Mouse (Mus musculus): ENCODE measurements around the gene Chaf1a. TPM values are rescaled to one million over a fixed set of nuclear protein-coding genes. Genes with fewer than 3 reads are reported as not detected.
A peak's percentile ranks its signal among the peaks of the same experiment; 100 is the strongest.

The Chaf1a gene
- polyA plus RNA-seq, 1 experiment from 2014 or later: 21.7 TPM

DNA sequence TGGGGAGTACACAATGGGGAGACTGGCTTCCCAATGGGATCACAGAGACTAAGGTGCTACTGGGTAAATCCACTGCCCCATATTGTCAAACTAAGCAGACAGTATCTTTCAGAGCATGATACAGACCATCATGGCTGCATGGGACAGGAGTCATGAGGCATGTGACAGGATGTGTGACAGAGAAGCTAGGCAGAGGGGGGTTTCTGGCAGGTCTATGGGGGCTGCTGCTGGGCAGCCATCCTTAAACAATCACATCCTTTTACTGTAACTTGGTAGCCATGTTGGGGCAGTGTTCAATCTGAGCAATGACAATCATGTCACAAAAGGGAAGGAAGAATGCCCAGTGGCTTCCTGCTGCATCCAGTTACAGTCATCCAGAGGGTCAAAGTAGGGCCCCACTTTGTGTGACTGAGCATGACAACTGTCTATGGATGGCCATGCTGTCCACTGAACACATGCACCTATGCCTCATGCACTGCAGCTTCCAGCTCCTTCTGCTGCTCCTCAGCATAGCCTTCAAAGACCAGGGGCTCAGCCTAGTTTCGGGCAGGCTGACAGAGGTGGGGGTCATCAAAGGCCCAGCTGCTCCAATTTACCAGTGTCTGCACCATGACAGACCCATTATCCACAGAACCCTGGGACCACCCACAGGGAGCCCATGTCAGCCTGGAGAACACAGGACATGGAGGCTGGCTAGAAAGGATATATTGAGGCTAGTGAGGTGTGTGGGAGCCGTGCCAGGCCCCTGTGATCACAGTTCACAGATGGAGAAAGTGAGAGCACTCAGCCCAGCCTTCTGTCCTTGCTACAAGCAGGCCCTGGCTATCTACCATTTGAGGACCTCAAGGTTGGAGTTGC lies 17.9 kb upstream of the Chaf1a start:
- no peak overlapping the region for H3K4me3 ChIP-seq (replicated peaks)
- no peaks in the 10 kb centered on the region for H3K27me3 ChIP-seq (replicated peaks)
- H3K4me2 ChIP-seq: no peak overlapping the region
- 79% methylated on average over 2 of the region's 2 CpGs for WGBS
- no peak overlapping the region for H3K27ac ChIP-seq
- peaks cover 23% of the 10 kb centered on the region for H3K36me3 ChIP-seq
- H3K4me1 ChIP-seq: 0 out of 2 replicates have a peak, but pooled peaks cover 8% of the 10 kb centered on the region
- no peak overlapping the region for H3K9ac ChIP-seq
- ATAC-seq (ENCODE audit: insufficient read depth, low FRiP score, low read depth): no peak
- no peaks in the 10 kb centered on the region for H3K9me3 ChIP-seq

DNA sequence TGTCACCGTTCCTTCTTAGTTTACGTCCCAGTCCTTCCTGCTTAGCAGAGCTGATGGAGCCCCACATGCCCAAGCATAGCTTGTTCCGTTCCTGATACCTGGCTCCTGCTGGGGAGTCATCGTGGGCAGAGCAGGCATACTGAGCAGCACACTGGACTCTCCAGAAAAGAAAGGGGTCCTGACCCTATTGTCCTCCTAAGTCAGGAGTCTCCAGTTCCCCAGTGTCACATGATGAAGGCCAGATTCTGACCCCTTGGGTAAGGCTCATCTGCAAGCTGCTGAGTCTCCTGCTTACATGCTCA lies 17.3 kb upstream of the Chaf1a start:
- H3K4me2 ChIP-seq: no peak overlapping the region
- WGBS: 81% methylated on average over 4 of the region's 4 CpGs

DNA sequence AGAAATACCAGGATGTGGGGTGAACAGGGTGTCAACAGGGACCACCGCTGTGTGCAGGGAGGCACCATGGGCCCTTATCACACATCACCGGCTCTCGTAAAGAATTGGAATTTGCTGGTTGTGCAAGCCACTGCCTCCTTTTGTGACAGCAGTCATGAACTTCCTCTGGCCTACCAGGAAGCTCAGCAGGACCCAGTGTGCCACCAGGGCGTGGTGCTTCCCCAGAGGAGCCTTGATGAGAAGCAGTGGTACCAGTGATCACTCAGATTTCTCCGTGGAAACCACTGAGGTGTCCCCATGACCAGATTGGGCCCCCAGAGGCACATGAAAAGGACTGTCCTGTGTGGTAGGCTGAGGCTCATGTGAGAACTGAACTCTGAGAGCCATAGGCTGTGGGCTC lies 16.9 kb upstream of the Chaf1a start:
- H3K9me3 ChIP-seq: no peaks in the 10 kb centered on the region
- H3K36me3 ChIP-seq: peaks cover 13% of the 10 kb centered on the region
- no peak; the same call in 1 of the 2 replicates for ATAC-seq (ENCODE audit: insufficient read depth, low FRiP score, low read depth)
- no peak overlapping the region for H3K4me3 ChIP-seq (replicated peaks)
- 0 out of 2 replicates have a peak, but pooled peaks cover 8% of the 10 kb centered on the region for H3K4me1 ChIP-seq
- H3K9ac ChIP-seq: no peak overlapping the region
- H3K27me3 ChIP-seq (replicated peaks): no peaks in the 10 kb centered on the region
- 78% methylated on average over 5 of the region's 5 CpGs for WGBS
- H3K27ac ChIP-seq: peak overlapping the region; percentile 12; the same call in 1 of the 2 replicates
- H3K4me2 ChIP-seq: no peak overlapping the region

More for the DNA sequence above, 17.3 kb upstream of the Chaf1a start:
- H3K9ac ChIP-seq: no peak overlapping the region
- peaks cover 17% of the 10 kb centered on the region for H3K36me3 ChIP-seq
- no peak overlapping the region for H3K27ac ChIP-seq
- no peak for ATAC-seq (ENCODE audit: insufficient read depth, low FRiP score, low read depth)
- H3K27me3 ChIP-seq (replicated peaks): no peaks in the 10 kb centered on the region
- H3K4me3 ChIP-seq (replicated peaks): no peak overlapping the region
- 0 out of 2 replicates have a peak, but pooled peaks cover 8% of the 10 kb centered on the region for H3K4me1 ChIP-seq
- no peaks in the 10 kb centered on the region for H3K9me3 ChIP-seq

DNA sequence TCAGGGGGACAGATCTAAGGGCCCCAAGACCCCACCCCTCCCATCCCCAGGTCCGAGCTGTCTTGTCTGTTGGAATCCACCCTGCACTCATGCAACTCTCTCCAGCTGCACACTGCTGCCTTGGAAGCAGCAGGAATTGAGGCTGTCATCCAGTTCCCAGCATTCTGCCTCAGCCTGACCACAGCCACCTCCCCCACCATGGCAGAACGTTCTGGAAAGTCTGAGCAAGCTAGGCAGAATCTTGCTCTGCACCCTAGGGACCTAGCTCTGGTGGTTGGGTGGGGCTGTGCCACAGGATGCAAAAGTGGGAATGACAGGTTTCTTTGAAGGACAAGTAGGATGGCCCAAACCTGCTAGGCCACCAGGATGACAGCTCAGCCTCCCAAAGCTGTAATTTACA lies 15.8 kb upstream of the Chaf1a start:
- Histone ChIP-seq H3K27me3 (replicated peaks) (no peaks in the 10 kb centered on the region), H3K9me3 (no peaks in the 10 kb centered on the region), H3K36me3 (0 out of 2 replicates have a peak, but pooled peaks cover 7% of the 10 kb centered on the region), H3K4me1 (0 out of 2 replicates have a peak, but pooled peaks cover 8% of the 10 kb centered on the region), H3K9ac (no peak overlapping the region), H3K4me3 (replicated peaks) (no peak overlapping the region), H3K4me2 (no peak overlapping the region), H3K27ac (no peak overlapping the region; the same call in 1 of the 2 replicates)
- 55% methylated on average over 2 of the region's 2 CpGs for WGBS
- no peak for ATAC-seq (ENCODE audit: insufficient read depth, low FRiP score, low read depth)

DNA sequence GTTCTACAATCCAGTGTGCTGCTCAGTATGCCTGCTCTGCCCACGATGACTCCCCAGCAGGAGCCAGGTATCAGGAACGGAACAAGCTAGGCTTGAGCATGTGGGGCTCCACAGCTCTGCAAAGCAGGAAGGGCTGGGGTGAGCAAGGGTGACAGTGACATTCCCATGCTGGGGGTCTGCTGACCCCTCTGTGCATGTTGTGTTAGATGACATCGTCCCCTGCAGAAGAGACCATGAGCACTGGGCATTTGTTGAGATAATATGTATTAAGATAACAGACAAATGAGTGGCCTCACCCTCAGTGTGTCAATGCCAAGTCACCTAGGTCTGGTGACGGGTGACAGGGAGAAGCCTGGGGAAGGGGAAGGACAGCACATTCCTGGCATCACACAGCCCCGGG lies 15.3 kb upstream of the Chaf1a start:
- H3K4me3 ChIP-seq (replicated peaks): no peak overlapping the region
- no peak overlapping the region for H3K9ac ChIP-seq
- H3K36me3 ChIP-seq: 0 out of 2 replicates have a peak, but pooled peaks cover 8% of the 10 kb centered on the region
- no peak for ATAC-seq (ENCODE audit: insufficient read depth, low FRiP score, low read depth)
- whole genome bisulfite sequencing: 71% methylated on average over 5 of the region's 5 CpGs
- 0 out of 2 replicates have a peak, but pooled peaks cover 8% of the 10 kb centered on the region for H3K4me1 ChIP-seq
- no peaks in the 10 kb centered on the region for H3K9me3 ChIP-seq
- H3K27ac ChIP-seq: no peak overlapping the region
- H3K4me2 ChIP-seq: no peak overlapping the region
- H3K27me3 ChIP-seq (replicated peaks): no peaks in the 10 kb centered on the region

DNA sequence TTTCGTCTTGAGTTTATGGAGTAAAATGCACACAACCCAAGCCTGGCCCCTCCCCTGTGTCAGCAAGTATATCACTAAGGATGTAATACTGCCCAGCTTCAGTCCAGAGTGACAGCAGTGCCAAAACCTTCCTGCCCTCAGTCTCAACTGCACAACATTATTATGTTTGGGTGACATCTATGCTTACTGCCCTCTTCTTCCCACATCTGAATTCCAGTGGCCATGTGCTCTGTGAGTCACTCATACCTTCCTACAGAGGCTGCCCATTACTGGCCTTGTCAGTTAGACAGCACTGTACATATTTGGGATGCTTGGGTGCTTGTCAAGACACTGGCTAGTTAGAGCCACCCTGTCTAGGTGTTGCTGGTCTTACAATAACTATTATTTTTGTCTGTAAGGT lies 13.9 kb upstream of the Chaf1a start:
- Histone ChIP-seq H3K4me1 (peaks cover 18% of the 10 kb centered on the region), H3K4me3 (replicated peaks) (no peak overlapping the region), H3K27ac (no peak overlapping the region), H3K9ac (no peak overlapping the region), H3K27me3 (replicated peaks) (no peaks in the 10 kb centered on the region), H3K4me2 (no peak overlapping the region), H3K9me3 (no peaks in the 10 kb centered on the region), H3K36me3 (0 out of 2 replicates have a peak, but pooled peaks cover 8% of the 10 kb centered on the region)
- no peak for ATAC-seq (ENCODE audit: insufficient read depth, low FRiP score, low read depth)
- 81% methylated on average over 1 of the region's 1 CpGs for WGBS

DNA sequence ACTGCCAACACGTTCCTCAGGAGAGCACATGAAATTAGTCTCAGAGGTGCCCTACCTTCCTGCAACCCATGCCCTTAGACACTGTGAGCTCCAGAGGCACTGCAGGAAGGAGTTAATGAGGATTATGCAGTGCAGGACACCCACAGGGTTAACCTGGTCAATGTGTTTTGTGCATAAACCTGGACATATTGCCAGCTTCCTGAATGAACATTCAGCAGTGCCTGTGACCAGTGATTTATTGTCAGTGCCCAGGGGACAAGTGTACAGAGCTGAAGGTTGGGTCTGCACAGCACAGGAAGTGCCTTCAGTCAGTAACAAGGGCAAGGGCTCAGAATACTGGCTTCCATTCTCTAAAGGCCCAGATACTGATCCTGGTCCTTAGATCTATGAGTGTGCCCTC lies 13.4 kb upstream of the Chaf1a start:
- Histone ChIP-seq H3K9ac (no peak overlapping the region), H3K36me3 (0 out of 2 replicates have a peak, but pooled peaks cover 8% of the 10 kb centered on the region), H3K4me2 (no peak overlapping the region), H3K4me1 (peaks cover 20% of the 10 kb centered on the region), H3K27me3 (replicated peaks) (no peaks in the 10 kb centered on the region), H3K27ac (no peak overlapping the region), H3K4me3 (replicated peaks) (no peak overlapping the region), H3K9me3 (no peaks in the 10 kb centered on the region)
- 67% methylated on average over 1 of the region's 1 CpGs for WGBS
- no peak for ATAC-seq (ENCODE audit: insufficient read depth, low FRiP score, low read depth)

DNA sequence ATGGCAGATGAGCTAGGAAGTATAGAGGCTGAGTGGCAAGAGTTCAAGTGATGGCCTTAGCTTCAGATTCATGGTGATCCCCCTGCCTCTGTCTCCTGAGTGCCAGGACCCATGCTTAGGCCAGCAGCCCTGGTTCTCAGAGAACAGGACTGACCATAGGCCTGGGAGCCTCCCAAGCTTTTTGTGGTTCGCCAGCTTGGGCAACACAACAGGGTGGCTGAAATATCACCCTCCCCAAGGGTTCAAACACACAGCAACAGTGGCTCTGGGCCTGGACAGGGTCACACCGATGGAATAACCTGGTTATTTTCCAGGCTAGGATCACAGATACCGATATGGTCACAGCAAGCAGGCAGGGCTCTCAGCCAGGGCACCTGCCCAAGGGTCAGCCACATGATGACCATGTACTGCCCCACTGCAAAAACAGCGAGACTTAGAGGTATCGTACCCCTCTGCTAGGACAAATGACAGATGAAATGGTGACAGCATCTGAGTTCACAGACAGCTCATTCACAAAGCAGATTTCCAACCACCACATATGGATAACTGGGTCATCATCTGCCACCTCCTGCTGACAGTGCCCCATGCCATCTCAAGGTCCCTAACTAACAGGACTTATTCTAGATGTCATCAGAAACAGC lies 12.3 kb upstream of the Chaf1a start:
- H3K4me1 ChIP-seq: peaks cover 24% of the 10 kb centered on the region
- H3K4me2 ChIP-seq: no peak overlapping the region
- no peaks in the 10 kb centered on the region for H3K9me3 ChIP-seq
- H3K36me3 ChIP-seq: 0 out of 2 replicates have a peak, but pooled peaks cover 8% of the 10 kb centered on the region
- no peaks in the 10 kb centered on the region for H3K27me3 ChIP-seq (replicated peaks)
- ATAC-seq (ENCODE audit: insufficient read depth, low FRiP score, low read depth): no peak
- 91% methylated on average over 5 of the region's 5 CpGs for WGBS
- H3K27ac ChIP-seq: no peak overlapping the region
- H3K9ac ChIP-seq: no peak overlapping the region
- H3K4me3 ChIP-seq (replicated peaks): no peak overlapping the region

DNA sequence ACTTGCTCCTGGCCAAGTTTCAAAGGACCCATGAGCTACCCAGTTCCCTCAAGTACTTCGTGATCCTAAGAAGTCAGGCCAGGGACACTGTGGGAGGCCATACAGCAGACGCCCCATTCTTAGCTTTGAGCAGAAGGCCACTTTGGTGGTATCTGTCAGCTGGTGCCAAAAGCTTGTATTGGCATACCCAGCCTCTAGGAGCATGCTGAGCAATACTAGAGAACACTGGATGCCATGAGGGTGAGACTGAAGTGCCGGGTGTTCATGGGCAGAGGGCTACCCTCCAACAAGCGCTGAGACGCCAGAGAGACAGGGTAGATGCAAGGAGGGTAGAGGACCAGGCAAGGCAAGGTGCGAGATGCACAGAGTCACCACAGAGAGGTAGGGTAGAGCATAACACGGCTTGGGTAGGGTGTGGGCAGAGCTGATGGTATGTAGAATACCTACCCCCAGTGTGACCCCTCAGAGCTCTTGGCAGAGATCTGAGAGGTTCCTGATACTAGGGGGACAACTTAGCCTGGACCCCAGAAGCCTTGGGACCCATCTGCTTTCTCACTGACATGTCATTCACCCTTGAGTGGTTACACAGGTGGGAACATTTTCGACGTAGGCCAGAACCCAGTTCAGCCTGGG lies 9.9 kb upstream of the Chaf1a start:
- H3K27ac ChIP-seq: no peak overlapping the region
- WGBS: 88% methylated on average over 9 of the region's 9 CpGs

DNA sequence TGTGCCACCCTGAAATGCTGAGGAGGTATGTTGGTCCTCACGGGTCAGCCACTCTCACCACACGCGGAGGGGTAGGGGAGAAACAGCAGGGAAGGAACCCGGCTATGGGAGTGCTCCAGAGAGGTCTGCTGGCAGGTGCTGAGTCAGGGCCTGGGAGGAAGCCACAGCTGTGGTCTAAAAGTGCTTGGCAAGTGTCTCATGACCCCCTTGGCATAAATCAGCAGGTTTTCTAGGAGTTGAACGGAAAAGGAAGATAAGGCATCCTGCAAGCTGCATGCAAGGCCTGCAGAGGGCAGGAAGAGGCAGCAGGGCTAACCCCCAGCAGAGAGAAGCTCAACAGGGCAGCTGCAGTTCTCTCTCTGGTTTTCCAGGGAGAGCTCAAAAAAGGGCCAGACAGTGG lies 9.3 kb upstream of the Chaf1a start:
- peaks cover 45% of the 10 kb centered on the region for H3K4me1 ChIP-seq
- WGBS: 52% methylated on average over 5 of the region's 5 CpGs
- H3K9me3 ChIP-seq: no peaks in the 10 kb centered on the region
- H3K4me3 ChIP-seq (replicated peaks): no peak overlapping the region
- no peaks in the 10 kb centered on the region for H3K27me3 ChIP-seq (replicated peaks)
- H3K4me2 ChIP-seq: no peak overlapping the region
- H3K36me3 ChIP-seq: 0 out of 2 replicates have a peak, but pooled peaks cover 8% of the 10 kb centered on the region
- ATAC-seq (ENCODE audit: insufficient read depth, low FRiP score, low read depth): no peak
- no peak overlapping the region for H3K27ac ChIP-seq
- H3K9ac ChIP-seq: no peak overlapping the region

More for the DNA sequence above, 9.9 kb upstream of the Chaf1a start:
- H3K4me3 ChIP-seq (replicated peaks): no peak overlapping the region
- H3K9me3 ChIP-seq: no peaks in the 10 kb centered on the region
- no peak overlapping the region for H3K4me2 ChIP-seq
- no peak overlapping the region for H3K9ac ChIP-seq
- 0 out of 2 replicates have a peak, but pooled peaks cover 8% of the 10 kb centered on the region for H3K36me3 ChIP-seq
- H3K27me3 ChIP-seq (replicated peaks): no peaks in the 10 kb centered on the region
- no peak for ATAC-seq (ENCODE audit: insufficient read depth, low FRiP score, low read depth)
- peaks cover 45% of the 10 kb centered on the region for H3K4me1 ChIP-seq

DNA sequence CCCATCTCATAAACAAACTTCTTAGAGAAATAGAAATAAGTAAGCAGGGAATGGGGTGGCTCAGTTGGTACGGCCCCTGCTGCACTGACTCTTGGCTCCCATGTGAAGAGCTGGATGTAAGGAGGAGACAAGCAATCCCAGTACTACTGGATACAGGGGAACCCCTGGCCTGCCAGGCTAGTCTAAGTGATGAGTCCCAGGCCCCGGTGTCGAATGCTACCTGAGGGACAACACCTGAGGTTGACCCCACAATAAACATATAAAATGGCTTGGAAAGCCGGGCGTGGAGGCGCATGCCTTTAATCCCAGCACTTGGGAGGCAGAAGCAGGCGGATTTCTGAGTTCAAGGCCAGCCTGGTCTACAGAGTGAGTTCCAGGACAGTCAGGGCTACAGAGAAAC lies 8.8 kb upstream of the Chaf1a start:
- Histone ChIP-seq H3K4me2 (no peak overlapping the region), H3K36me3 (0 out of 2 replicates have a peak, but pooled peaks cover 6% of the 10 kb centered on the region), H3K9me3 (no peaks in the 10 kb centered on the region), H3K27me3 (replicated peaks) (no peaks in the 10 kb centered on the region), H3K9ac (no peak overlapping the region), H3K27ac (no peak overlapping the region), H3K4me1 (peaks cover 45% of the 10 kb centered on the region), H3K4me3 (replicated peaks) (no peak overlapping the region)
- ATAC-seq (ENCODE audit: insufficient read depth, low FRiP score, low read depth): no peak
- WGBS: 85% methylated on average over 7 of the region's 7 CpGs
